Mouse (Mus musculus): Measurements from ENCODE around the gene Pknox2.

The Pknox2 gene

GRCm38 (mm10) chr9:37140464-37141181 lies 6.6 kb downstream of the Pknox2 start:
- CTCF ChIA-PET: interaction anchor here (0.7 kb wide), 1 partner anchor 17 kb away, joined by 8 read pairs; no protein-coding TSS in a partner anchor

DNA sequence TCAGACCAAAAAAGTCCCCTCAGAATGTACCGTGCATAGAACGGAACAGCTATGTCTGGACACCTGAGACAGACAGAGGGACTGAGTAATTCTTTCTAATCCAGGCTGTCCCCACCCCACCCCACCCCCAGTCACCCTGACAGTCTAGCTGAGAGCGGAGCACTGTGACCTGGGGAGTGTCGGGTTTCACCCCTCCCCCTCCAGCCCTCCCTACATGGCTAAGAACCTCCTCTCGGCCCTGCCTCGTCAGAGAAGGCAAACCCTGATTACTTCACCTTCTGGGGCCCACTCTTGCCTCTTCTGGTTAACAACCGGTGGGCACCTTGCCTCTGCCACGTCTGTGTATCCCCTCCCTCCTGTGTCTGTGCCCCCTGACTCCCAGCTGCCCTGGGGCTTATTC lies 7.7 kb downstream of the Pknox2 start:
- CTCF ChIA-PET: no interaction called here

- CTCF ChIA-PET: no interaction called here
These were observed 8.3 kb downstream of the Pknox2 start for GRCm38 (mm10) chr9:37138883-37139282.

- CTCF ChIA-PET: no interaction called here
These were observed 10.9 kb downstream of the Pknox2 start for GRCm38 (mm10) chr9:37136340-37136739.

DNA sequence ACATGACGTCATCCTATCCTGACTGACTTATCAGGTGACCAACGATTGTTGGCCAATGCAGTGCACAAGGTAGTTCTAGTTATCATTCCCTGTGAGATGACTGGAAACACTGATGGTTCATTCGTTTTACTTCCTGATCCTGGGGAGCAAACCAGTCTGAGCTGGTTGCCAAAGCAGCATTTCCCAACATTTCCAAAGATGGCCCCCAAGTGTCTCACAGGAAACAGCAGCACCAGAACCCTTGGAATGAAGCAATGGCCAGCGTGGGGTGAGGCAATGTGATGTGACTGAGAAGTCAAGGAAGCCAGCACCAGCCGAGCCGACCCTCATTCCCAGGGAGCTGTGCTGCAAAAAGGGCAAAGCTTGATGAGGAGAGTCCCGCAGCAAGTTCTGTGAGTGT lies 13.7 kb downstream of the Pknox2 start:
- CTCF ChIA-PET: no interaction called here

DNA sequence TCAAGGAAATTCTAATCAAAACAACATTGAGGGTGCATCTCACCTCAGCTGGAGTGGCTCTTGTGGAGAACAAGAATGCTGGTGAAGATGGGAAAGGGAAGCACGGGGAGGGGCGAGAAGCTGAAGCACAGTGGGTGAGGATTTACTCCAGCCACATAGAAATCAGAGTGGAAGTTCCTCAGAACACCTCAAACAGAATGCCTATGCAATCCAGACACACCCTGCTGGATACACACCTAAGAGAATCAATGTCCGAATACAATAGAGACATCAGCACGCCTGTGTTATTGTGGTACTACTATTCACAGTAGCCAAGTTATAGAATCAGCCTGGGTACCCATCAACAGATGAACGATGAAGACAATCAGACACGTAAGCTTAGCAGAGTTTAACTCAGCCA lies 18.2 kb downstream of the Pknox2 start:
- CTCF ChIA-PET: no interaction called here

DNA sequence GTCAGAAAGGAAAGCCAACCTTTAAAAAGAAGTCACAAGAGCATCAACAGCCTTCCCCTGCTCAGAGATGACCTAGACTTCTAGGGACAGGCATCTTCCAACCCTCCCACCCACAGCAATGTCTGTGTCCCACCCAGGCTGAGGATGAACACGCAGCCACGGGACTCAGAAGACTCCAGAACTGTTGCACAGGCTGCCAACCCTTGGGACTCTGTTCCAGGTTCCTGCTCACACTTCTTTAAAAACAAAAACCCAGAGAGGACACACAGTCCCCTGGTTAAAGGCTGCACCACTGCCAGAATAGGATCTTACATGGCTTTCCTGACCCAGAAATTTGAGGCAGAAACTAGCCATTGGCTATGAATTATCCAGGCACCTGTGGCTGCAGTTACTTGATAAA lies 21.0 kb downstream of the Pknox2 start:
- CTCF ChIA-PET: no interaction called here

- CTCF ChIA-PET: no interaction called here
These were observed 22.3 kb downstream of the Pknox2 start for GRCm38 (mm10) chr9:37124696-37125480.

GRCm38 (mm10) chr9:37123384-37123783 lies 23.8 kb downstream of the Pknox2 start:
- CTCF ChIA-PET: no interaction called here

- CTCF ChIA-PET: no interaction called here
These were observed 24.2 kb downstream of the Pknox2 start for GRCm38 (mm10) chr9:37122971-37123370.

DNA sequence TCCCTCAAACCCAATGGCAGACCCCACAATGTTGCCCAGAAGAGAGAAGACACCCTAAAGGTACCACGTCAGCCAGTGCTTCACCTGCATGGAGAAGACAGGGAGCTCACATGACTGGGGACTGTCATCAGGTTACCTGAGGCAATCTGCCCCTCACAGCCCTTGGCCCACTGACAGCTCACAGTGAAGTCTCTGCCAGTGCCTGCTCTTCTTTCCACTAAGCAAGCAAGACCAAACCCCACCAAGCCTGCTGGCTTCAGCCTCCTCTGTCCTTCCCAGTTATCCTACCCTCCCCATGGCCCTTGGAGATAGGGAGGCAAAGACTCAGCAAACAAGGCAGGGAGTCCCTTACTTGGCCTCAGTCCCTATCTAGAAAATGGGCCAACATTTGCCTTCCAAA lies 24.8 kb downstream of the Pknox2 start:
- CTCF ChIA-PET: no interaction called here

DNA sequence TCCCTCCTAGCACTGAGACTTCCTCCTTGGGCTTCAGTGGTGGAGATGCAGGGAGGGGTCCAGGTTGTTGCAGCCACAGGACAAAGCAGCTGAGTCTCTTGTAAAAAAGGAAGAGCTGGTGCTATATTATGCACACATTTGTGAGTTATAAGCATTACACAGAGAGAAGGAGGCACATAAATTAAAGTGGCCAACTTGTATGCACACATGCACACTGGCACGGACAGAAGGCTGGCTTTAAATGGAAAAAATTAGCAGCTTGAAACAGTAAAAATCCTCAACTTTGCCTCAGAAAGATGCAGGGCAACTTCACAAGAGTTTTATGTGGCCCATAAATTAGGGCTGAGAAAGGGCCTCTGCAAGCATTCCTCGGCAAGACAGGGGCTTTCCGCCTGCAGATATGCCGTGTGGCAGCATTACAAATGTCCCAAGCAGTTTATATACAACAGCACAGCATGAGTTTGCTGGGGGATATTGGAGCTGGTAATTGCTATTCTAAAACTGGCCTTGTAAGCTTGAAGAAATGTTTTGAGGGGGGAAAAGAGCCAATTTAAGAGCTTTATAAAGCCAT lies 25.4 kb downstream of the Pknox2 start:
- CTCF ChIA-PET: no interaction called here

GRCm38 (mm10) chr9:37120801-37121200 lies 26.4 kb downstream of the Pknox2 start:
- CTCF ChIA-PET: no interaction called here

DNA sequence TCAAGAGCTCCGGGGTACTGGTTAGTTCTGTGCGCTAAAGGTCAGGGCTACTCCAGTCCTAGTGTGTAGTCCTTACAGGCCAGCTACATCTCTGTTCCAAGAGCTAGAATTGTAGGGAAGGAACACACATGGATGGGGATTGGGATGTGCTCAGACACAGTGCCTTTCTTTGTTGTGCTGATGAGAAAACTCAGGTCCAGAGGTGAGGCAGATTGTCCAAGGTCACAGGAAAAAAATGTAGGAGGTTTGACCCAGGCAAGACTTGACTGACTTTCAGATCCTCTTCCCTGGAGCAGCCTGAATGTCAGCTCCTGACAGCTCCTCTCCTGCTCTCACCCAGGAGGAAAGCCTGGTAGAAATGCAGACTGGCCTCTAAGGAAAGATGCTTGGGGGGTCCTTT lies 29.7 kb downstream of the Pknox2 start:
- CTCF ChIA-PET: no interaction called here

DNA sequence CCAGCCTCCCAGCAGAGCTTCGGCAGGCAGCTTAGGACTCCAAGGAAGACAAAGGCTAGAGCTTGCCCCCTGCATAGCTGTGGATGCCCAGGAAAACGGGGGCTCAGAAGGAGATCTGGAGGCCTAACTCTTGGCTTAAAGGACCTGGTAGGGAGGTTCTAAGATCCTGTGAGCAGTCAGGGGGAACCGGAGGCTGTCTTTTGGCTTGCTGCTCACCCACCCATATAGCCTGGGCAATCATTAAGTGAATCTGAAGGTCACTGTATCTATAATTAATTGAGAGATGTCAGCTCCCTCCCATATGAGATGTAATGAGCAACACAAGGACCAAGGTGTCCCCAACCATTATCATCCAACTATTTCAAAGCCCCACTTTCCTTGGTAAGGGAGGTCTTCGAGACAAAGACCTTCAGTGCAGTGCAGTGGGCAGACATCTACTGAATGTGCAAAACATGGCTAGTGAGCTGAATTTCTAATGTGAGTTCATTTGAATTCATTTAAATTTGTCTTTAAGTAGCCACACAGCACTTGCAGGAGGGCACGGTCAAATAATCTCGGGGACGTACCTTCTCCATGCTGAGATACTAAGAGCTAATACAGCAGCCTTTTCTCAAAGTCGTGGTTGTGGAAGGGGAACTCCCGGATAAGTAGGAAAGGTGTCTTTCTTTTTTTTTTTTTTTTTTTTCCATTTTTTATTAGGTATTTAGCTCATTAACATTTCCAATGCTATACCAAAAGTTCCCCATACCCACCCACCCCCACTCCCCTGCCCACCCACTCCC lies 30.4 kb downstream of the Pknox2 start:
- CTCF ChIA-PET: no interaction called here

GRCm38 (mm10) chr9:37115820-37116219 lies 31.4 kb downstream of the Pknox2 start:
- CTCF ChIA-PET: no interaction called here

DNA sequence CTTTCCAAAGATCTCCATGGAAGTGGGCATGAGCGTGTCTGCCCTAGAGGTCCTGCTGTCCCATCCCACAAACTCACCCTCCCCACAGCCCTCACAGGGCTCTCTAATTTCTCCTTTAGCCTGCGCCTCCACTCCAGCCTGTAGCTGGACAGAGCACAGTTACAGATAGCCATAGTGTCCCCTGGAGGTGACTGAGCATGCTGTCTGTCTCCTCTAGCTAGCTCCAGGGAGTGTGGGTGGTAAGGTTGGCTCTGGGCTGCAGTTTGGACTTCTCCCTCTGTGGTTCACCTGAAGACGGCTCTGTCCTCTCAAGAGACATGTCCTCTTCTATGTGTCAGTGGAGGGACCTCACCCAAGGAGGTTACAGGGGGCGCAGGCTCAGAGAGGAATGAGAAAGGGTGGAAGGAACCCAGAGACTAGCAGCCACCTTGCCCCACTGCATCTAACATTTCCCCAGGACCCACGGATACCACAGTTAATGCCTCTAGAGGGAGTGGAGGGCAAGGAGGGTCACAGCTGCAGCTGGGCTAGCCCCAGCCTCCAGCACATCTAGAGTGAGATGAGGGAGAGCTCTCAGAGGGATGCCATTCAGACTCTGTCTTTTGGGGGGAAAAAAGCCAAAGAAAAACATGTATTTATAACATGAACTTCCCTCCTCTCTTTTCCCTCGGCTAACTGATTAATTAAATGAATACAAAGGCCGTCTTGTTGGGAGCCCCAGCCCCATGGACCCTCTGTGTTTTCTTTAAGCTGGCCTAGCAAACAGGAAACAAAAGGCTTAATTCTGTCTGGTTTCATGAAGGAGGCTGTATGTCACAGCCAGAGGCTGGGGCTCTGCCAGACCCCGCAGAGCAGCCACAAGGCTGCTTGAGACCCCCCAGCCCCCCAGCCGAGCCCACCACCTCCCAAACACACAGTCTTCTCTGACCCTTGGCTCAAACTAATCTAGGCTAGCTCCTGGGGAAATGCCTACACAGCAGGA lies 32.6 kb downstream of the Pknox2 start:
- CTCF ChIA-PET: no interaction called here

DNA sequence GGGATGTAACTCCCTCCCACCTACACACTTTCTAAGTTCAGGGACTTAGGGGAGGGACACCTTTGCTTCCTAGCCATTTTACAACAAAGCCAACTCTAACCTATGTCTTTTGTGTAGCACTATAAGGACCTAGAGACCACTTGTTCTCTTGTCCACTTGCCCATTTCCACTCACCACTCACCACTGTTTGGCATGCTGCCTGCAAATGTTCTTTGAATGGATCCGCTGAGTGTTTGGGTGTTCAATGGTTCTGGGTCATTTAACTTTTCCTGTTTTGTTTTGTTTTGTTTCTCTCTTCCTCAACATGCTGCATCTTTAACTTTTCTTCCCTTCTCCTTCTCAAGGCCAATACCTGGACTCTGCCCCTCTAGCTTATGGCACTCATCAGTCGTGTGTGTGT lies 39.7 kb downstream of the Pknox2 start:
- CTCF ChIA-PET: no interaction called here

GRCm38 (mm10) chr9:37106808-37107207 lies 40.4 kb downstream of the Pknox2 start:
- CTCF ChIA-PET: no interaction called here

DNA sequence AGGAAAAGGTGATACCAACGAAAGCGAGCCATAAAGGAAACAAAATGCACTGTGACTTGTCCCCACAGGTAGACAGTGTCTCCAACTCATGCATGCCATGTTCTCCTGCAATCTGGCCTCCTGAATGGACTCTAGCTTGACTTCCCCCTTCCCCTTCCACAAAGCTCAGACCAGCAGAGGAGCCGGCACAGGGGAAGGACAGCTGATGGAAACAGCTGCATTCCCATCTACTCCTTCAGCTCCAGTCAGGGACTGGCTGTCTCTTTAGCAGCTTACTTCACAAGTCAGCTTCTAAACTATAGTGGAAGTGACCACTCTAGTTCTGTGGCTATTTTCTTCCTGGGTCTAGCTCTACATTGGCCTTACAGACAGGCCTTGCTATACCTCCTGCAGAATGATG lies 43.0 kb downstream of the Pknox2 start:
- CTCF ChIA-PET: no interaction called here

- CTCF ChIA-PET: no interaction called here
These were observed 43.4 kb downstream of the Pknox2 start for GRCm38 (mm10) chr9:37103778-37104177.
